Mouse (Mus musculus) MEL (cell line): ENCODE results near the gene Zp3.

Source experiments
- CTCF ChIP-seq, 3 experiments: IDR thresholded peaks in 2 of 3; conservative IDR thresholded peaks in 1 of 3; 2 replicates each; pipeline ENCODE4 v1.5.1; 2011 to 2012; ENCODE audit warnings: low read length in 3 of 3, low read depth in 2 of 3, mild to moderate bottlenecking in 2 of 3, improper control_type of control experiment in 1 of 3, inconsistent platforms in 1 of 3, mixed read lengths in 1 of 3, moderate library complexity in 1 of 3; ENCODE audit not compliant: control insufficient read depth in 1 of 3, insufficient read depth in 1 of 3, poor library complexity in 1 of 3, severe bottlenecking in 1 of 3
- POLR2A ChIP-seq, 2 experiments: IDR thresholded peaks; 2 replicates each; pipeline ENCODE4 v1.6.1; 2011 to 2012; ENCODE audit warnings: low read length in 2 of 2, mild to moderate bottlenecking in 2 of 2, control low read depth in 1 of 2, improper control_type of control experiment in 1 of 2, low read depth in 1 of 2, moderate library complexity in 1 of 2; ENCODE audit not compliant: control insufficient read depth in 1 of 2, insufficient read depth in 1 of 2, poor library complexity in 1 of 2
- USF1 ChIP-seq: IDR thresholded peaks from 2 replicates; pipeline ENCODE4 v1.6.1; 2014; ENCODE audit warnings: low read depth, mild to moderate bottlenecking, inconsistent platforms, low read length, improper control_type of control experiment, moderate library complexity

DNA sequence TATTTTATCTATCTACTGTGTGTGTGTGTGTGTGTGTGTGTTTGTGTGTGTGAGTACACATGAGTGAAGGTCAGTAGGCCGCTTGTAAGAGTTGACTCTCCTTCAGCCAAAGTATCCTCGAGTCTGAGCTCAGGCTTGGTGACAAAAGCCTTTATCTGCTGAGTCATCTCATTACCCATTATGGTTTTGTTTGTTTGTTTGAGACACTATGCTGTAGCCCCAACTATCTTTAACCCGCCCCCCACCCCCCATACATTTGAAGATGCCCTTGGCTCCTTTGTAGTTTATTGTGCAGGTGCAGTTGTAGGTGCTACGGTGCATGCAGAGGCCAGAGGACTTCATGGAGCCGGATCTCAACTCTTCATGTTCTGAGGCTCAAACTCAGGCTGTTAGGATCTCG is 21.3 kb downstream of the Zp3 start:
- TF ChIP-seq CTCF (IDR thresholded peaks at IDR 0.05 in 2 of 3, conservative IDR thresholded peaks at IDR 0.05 in 1 of 3; ENCODE audit: control insufficient read depth in 1 of 3, insufficient read depth in 1 of 3, low read depth in 2 of 3, low read length in 3 of 3, poor library complexity in 1 of 3, severe bottlenecking in 1 of 3) (no peak), USF1 (no peak), POLR2A (IDR thresholded peaks at IDR 0.05; ENCODE audit: control insufficient read depth in 1 of 2, insufficient read depth in 1 of 2, low read depth in 1 of 2, low read length in 2 of 2, poor library complexity in 1 of 2) (no peak)
